Mouse (Mus musculus): ENCODE results near the gene Ccdc62. TPM values are rescaled to one million over a fixed set of nuclear protein-coding genes. Genes with fewer than 3 reads are reported as not detected.

Gene Ccdc62
- polyA plus RNA-seq, 1 experiment from 2014 or later, result 3.4 TPM

GRCm38 (mm10) chr5:123981250-123981554, 50.7 kb downstream of the Ccdc62 start:
- Histone ChIP-seq H3K27me3 (replicated peaks) (peaks cover 8% of the 10 kb centered on the region; the same call in 1 of the 2 replicates), H3K4me3 (no peak overlapping the region), H3K27ac (no peak overlapping the region), H3K36me3 (no peaks in the 10 kb centered on the region), H3K4me2 (no peak overlapping the region), H3K9ac (no peak overlapping the region), H3K9me3 (replicated peaks) (no peaks in the 10 kb centered on the region), H3K4me1 (peaks cover 40% of the 10 kb centered on the region)
- 72% methylated on average over 6 of the region's 6 CpGs for WGBS (ENCODE audit: insufficient replicate concordance)
- no peak for ATAC-seq

GRCm38 (mm10) chr5:123982838-123983237, 52.4 kb downstream of the Ccdc62 start:
- no peak overlapping the region for H3K9ac ChIP-seq
- no peaks in the 10 kb centered on the region for H3K9me3 ChIP-seq (replicated peaks)
- no peak overlapping the region for H3K4me2 ChIP-seq
- H3K36me3 ChIP-seq, result no peaks in the 10 kb centered on the region
- no peaks in the 10 kb centered on the region for H3K27me3 ChIP-seq (replicated peaks)
- no peak overlapping the region for H3K4me3 ChIP-seq
- H3K4me1 ChIP-seq, result peaks cover 46% of the 10 kb centered on the region
- WGBS (ENCODE audit: insufficient replicate concordance), result 55% methylated on average over 11 of the region's 11 CpGs
- no peak for ATAC-seq
- H3K27ac ChIP-seq, result no peak overlapping the region

- H3K27ac ChIP-seq, result no peak overlapping the region
- ATAC-seq, result no peak
- H3K9me3 ChIP-seq (replicated peaks), result no peaks in the 10 kb centered on the region
- H3K4me2 ChIP-seq, result no peak overlapping the region
- WGBS (ENCODE audit: insufficient replicate concordance), result 70% methylated on average over 9 of the region's 9 CpGs
- H3K9ac ChIP-seq, result no peak overlapping the region
- H3K4me1 ChIP-seq, result peaks cover 33% of the 10 kb centered on the region
- H3K27me3 ChIP-seq (replicated peaks), result no peaks in the 10 kb centered on the region
- peaks cover 11% of the 10 kb centered on the region; the same call in 1 of the 2 replicates for H3K36me3 ChIP-seq
- H3K4me3 ChIP-seq, result no peak overlapping the region
These were observed 55.0 kb downstream of the Ccdc62 start for GRCm38 (mm10) chr5:123985434-123985833.

GRCm38 (mm10) chr5:123986925-123987324, 56.4 kb downstream of the Ccdc62 start:
- Histone ChIP-seq H3K4me2 (no peak overlapping the region), H3K27ac (no peak overlapping the region), H3K4me1 (peaks cover 31% of the 10 kb centered on the region), H3K36me3 (peaks cover 19% of the 10 kb centered on the region; the same call in 1 of the 2 replicates), H3K9ac (no peak overlapping the region), H3K9me3 (replicated peaks) (no peaks in the 10 kb centered on the region), H3K4me3 (no peak overlapping the region), H3K27me3 (replicated peaks) (no peaks in the 10 kb centered on the region)
- WGBS (ENCODE audit: insufficient replicate concordance), result 66% methylated on average over 2 of the region's 2 CpGs
- ATAC-seq, result no peak

GRCm38 (mm10) chr5:123987511-123987910, 57.0 kb downstream of the Ccdc62 start:
- ATAC-seq, result no peak
- WGBS (ENCODE audit: insufficient replicate concordance), result 70% methylated on average over 4 of the region's 4 CpGs
- Histone ChIP-seq H3K4me2 (no peak overlapping the region), H3K27ac (no peak overlapping the region), H3K36me3 (peaks cover 24% of the 10 kb centered on the region; the same call in 1 of the 2 replicates), H3K9ac (no peak overlapping the region), H3K4me1 (peaks cover 31% of the 10 kb centered on the region), H3K4me3 (no peak overlapping the region), H3K9me3 (replicated peaks) (no peaks in the 10 kb centered on the region), H3K27me3 (replicated peaks) (no peaks in the 10 kb centered on the region)

- 73% methylated on average over 20 of the region's 20 CpGs for WGBS (ENCODE audit: insufficient replicate concordance)
- H3K27me3 ChIP-seq (replicated peaks), result no peaks in the 10 kb centered on the region
- no peak overlapping the region for H3K27ac ChIP-seq
These were observed 59.7 kb downstream of the Ccdc62 start for GRCm38 (mm10) chr5:123989941-123990885.

GRCm38 (mm10) chr5:123991321-123991720, 60.8 kb downstream of the Ccdc62 start:
- H3K27ac ChIP-seq, result no peak overlapping the region
- H3K4me3 ChIP-seq, result no peak overlapping the region
- H3K36me3 ChIP-seq, result peaks cover 25% of the 10 kb centered on the region; the same call in 1 of the 2 replicates
- no peak for ATAC-seq
- peaks cover 26% of the 10 kb centered on the region for H3K4me1 ChIP-seq
- H3K9ac ChIP-seq, result no peak overlapping the region
- H3K27me3 ChIP-seq (replicated peaks), result no peaks in the 10 kb centered on the region
- WGBS (ENCODE audit: insufficient replicate concordance), result 71% methylated on average over 6 of the region's 6 CpGs
- no peaks in the 10 kb centered on the region for H3K9me3 ChIP-seq (replicated peaks)
- H3K4me2 ChIP-seq, result no peak overlapping the region

More at GRCm38 (mm10) chr5:123989941-123990885, 59.7 kb downstream of the Ccdc62 start:
- no peak overlapping the region for H3K4me3 ChIP-seq
- no peaks in the 10 kb centered on the region for H3K9me3 ChIP-seq (replicated peaks)
- peaks cover 26% of the 10 kb centered on the region for H3K4me1 ChIP-seq
- H3K9ac ChIP-seq, result no peak overlapping the region
- H3K36me3 ChIP-seq, result peaks cover 25% of the 10 kb centered on the region; the same call in 1 of the 2 replicates
- H3K4me2 ChIP-seq, result no peak overlapping the region
- no peak for ATAC-seq

GRCm38 (mm10) chr5:123992193-123992637, 61.7 kb downstream of the Ccdc62 start:
- no peaks in the 10 kb centered on the region for H3K27me3 ChIP-seq (replicated peaks)
- H3K4me2 ChIP-seq, result no peak overlapping the region
- ATAC-seq, result no peak
- H3K4me3 ChIP-seq, result no peak overlapping the region
- 0 out of 2 replicates have a peak overlapping the region, but pooled peaks have one; percentile 1 for H3K27ac ChIP-seq
- H3K4me1 ChIP-seq, result peaks cover 22% of the 10 kb centered on the region
- H3K9ac ChIP-seq, result no peak overlapping the region
- H3K9me3 ChIP-seq (replicated peaks), result no peaks in the 10 kb centered on the region
- WGBS (ENCODE audit: insufficient replicate concordance), result 67% methylated on average over 10 of the region's 10 CpGs
- peaks cover 32% of the 10 kb centered on the region; the same call in 1 of the 2 replicates for H3K36me3 ChIP-seq

- Histone ChIP-seq H3K4me2 (no peak overlapping the region), H3K27me3 (replicated peaks) (no peaks in the 10 kb centered on the region), H3K9ac (no peak overlapping the region), H3K36me3 (peaks cover 37% of the 10 kb centered on the region), H3K4me3 (no peak overlapping the region), H3K9me3 (replicated peaks) (no peaks in the 10 kb centered on the region), H3K4me1 (peaks cover 22% of the 10 kb centered on the region), H3K27ac (no peak overlapping the region)
- 25% methylated on average over 5 of the region's 5 CpGs for WGBS (ENCODE audit: insufficient replicate concordance)
- ATAC-seq, result no peak
These were observed 62.3 kb downstream of the Ccdc62 start for GRCm38 (mm10) chr5:123992794-123993193.

GRCm38 (mm10) chr5:123993263-123994036, 63.0 kb downstream of the Ccdc62 start:
- Histone ChIP-seq H3K27ac (no peak overlapping the region), H3K4me1 (peaks cover 25% of the 10 kb centered on the region), H3K9ac (no peak overlapping the region), H3K4me3 (no peak overlapping the region), H3K36me3 (peaks cover 40% of the 10 kb centered on the region), H3K27me3 (replicated peaks) (no peaks in the 10 kb centered on the region), H3K9me3 (replicated peaks) (no peaks in the 10 kb centered on the region), H3K4me2 (no peak overlapping the region)
- no peak for ATAC-seq
- 78% methylated on average over 7 of the region's 7 CpGs for WGBS (ENCODE audit: insufficient replicate concordance)

- H3K36me3 ChIP-seq, result peaks cover 46% of the 10 kb centered on the region
- H3K4me1 ChIP-seq, result peaks cover 32% of the 10 kb centered on the region
- H3K27me3 ChIP-seq (replicated peaks), result no peaks in the 10 kb centered on the region
- no peak overlapping the region for H3K9ac ChIP-seq
- ATAC-seq, result no peak
- H3K9me3 ChIP-seq (replicated peaks), result no peaks in the 10 kb centered on the region
- H3K4me2 ChIP-seq, result no peak overlapping the region
- WGBS (ENCODE audit: insufficient replicate concordance), result 89% methylated on average over 7 of the region's 7 CpGs
- no peak overlapping the region for H3K4me3 ChIP-seq
- no peak overlapping the region for H3K27ac ChIP-seq
These were observed 64.0 kb downstream of the Ccdc62 start for GRCm38 (mm10) chr5:123994468-123994867.

GRCm38 (mm10) chr5:123995388-123995787, 64.9 kb downstream of the Ccdc62 start:
- H3K9me3 ChIP-seq (replicated peaks), result no peaks in the 10 kb centered on the region
- H3K27me3 ChIP-seq (replicated peaks), result no peaks in the 10 kb centered on the region
- H3K36me3 ChIP-seq, result peaks cover 44% of the 10 kb centered on the region
- no peak overlapping the region for H3K9ac ChIP-seq
- H3K4me2 ChIP-seq, result no peak overlapping the region
- H3K4me3 ChIP-seq, result no peak overlapping the region
- ATAC-seq, result no peak
- WGBS (ENCODE audit: insufficient replicate concordance), result 64% methylated on average over 6 of the region's 6 CpGs
- H3K27ac ChIP-seq, result no peak overlapping the region
- peaks cover 32% of the 10 kb centered on the region for H3K4me1 ChIP-seq

All from liver, embryonic 12.5 days (tissue).